ENCODE assay signal across 12 mouse cellular contexts in the genomic region with DNA sequence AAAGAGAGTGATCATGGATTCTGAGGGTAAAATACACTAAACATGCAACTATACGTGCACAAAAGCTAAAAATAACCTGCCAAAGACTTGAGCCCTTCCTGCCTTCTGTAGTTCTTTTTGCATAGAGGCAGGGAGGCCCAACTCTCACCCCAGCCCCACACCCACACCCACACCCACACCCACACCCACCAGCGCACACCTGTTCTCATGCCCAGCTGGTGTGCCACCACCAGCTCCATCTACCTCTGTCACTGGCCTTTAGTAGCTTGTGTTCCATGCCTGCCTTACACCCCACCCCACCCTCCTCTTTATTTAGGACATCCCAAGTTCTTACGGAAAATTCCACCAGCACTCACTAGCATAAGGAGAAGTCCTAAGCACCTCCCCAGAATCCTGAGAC.
"Had no signal": no experiment of that assay in that cellular context is flagged by ENCODE, and none has a peak within 500 bp of the region (broad histone marks: within the 10 kb centered on the region; RNA-seq: fewer than 3 reads in every experiment).

No protein-coding gene starts in this region.

- ATAC-seq: intestine, embryonic 16.5 days had no signal

- H3K9ac ChIP-seq: kidney, embryonic 15.5 days; limb, embryonic 13.5 days; liver, embryonic 14.5 days; neural tube, embryonic 15.5 days had no signal

- H3K4me1 ChIP-seq: kidney, embryonic 15.5 days; limb, embryonic 13.5 days; neural tube, embryonic 15.5 days had no signal

- H3K9me3 ChIP-seq: kidney, embryonic 15.5 days; limb, embryonic 13.5 days; neural tube, embryonic 15.5 days had no signal

- H3K36me3 ChIP-seq: kidney, embryonic 15.5 days; limb, embryonic 13.5 days; neural tube, embryonic 15.5 days had no signal

- H3K4me3 ChIP-seq: kidney, embryonic 15.5 days; limb, embryonic 13.5 days; neural tube, embryonic 15.5 days had no signal

- DNase-seq: kidney, adult 2 months; kidney, postnatal 14 days; left cerebral cortex, postnatal 4 days; lung, adult 18-20 months; right cerebral cortex, adult 18-20 months; right cerebral cortex, postnatal 25 days had no signal

- H3K27ac ChIP-seq: kidney, embryonic 15.5 days; limb, embryonic 13.5 days; liver, embryonic 14.5 days; neural tube, embryonic 15.5 days; stomach, postnatal 0 days had no signal

- H3K4me2 ChIP-seq: kidney, embryonic 15.5 days; limb, embryonic 13.5 days; neural tube, embryonic 15.5 days had no signal

- H3K27me3 ChIP-seq: kidney, embryonic 15.5 days; limb, embryonic 13.5 days; neural tube, embryonic 15.5 days had no signal
